Mouse (Mus musculus) megakaryocyte progenitor cell, adult 5-6 weeks (primary cell): ENCODE measurements at regions not wholly inside any gene's neighbourhood (a gene's known extent, or its start where the extent isn't known, plus 50 kb on each side); places are given as distances from the start of the nearest gene placed in this dataset.

Experiments used
- ATAC-seq: replicated peaks from 2 replicates; pipeline ENCODE4 v1.8.0; 2016; ENCODE audit warnings: mild to moderate bottlenecking, moderate TSS enrichment, inconsistent platforms; ENCODE audit not compliant: poor library complexity

DNA sequence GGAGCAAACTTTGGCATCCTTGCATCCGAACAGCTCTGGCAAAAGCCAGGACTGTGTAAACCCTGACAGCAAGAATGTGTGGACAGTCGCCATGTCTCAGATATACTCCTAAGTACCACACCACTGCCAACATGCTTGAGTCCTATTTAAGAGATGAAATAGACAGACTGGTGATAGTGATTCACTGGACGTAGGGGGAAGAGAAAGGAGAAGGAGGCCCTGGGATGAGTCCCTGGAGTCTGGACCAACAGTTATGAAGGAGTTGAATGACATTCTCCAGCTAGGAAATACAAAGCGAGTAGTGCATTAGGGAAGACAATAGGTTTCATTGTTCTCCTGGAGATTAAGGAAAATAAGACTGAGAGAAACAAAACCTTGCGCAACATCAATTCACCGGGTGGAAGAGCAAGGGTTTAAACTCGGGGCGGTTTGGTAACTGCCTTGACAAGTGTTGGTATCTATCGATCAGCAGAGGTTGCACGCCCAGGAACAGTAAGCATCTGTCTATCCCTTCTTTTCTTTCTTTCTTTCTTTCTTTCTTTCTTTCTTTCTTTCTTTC is 54.3 kb upstream of the Nrbf2 start:
- no peak for ATAC-seq

- no peak for ATAC-seq
Observed at GRCm38 (mm10) chr10:67344722-67345121, 59.6 kb upstream of the Nrbf2 start.

DNA sequence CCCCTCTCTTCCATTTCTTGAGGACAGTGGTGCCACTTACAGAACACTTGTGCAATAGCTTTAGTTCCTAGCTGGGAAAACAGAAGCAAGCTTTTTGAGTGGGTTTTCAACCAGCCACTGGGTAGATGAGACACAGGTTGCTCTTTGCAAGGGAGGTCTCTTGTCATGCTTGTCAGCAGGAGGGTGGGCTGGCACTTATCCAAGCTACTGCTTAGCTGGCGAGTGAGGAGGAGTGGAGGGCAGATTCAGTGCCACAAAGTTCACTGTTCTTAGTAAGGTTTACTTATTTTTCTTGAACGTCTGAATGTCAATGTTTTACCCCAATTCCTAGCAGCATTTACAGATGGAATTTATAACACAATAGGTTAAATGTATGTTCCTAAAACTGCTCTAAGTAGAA is 65.9 kb upstream of the Nrbf2 start:
- no peak for ATAC-seq

GRCm38 (mm10) chr10:67360793-67361192 is 75.7 kb upstream of the Nrbf2 start:
- no peak for ATAC-seq

GRCm38 (mm10) chr10:67361281-67361680 is 76.2 kb upstream of the Nrbf2 start:
- ATAC-seq, result no peak

DNA sequence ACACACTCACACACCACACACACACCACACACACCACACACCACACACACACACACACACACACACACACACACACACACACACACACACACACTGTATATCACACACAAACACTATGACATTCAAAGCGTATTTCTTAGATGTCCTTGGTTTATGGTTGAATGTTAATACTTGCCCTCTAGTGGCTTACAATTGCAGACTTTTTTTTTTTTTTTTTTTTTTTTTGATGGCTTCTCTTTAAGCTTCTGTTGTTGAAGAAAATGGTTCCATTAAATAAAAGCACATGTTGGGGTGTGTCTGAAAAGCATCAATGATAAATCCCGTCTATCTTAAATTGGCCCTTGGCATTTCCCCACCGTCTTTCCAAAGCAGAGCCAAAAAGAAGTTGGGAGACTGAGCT is 79.5 kb upstream of the Nrbf2 start:
- ATAC-seq, result no peak

DNA sequence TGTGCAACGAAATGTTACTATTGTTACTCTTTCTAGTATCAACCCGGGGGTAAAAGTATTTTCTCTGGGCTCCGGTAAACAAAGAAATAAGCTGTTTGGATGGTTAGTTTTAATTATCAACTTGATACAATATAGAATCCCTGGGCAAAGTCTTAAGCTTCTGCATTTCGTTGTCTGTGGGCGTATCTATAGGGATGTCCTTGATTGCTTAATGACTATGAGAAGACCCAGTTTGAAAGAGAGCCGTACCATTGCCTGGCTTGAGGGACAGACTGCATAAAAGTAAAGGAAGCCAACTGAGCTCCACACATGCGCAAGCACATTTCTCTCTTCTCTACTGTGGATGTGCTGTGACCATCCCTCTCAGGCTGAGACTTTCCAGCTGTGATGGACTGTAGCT is 80.1 kb upstream of the Nrbf2 start:
- peak; percentile 78 for ATAC-seq

DNA sequence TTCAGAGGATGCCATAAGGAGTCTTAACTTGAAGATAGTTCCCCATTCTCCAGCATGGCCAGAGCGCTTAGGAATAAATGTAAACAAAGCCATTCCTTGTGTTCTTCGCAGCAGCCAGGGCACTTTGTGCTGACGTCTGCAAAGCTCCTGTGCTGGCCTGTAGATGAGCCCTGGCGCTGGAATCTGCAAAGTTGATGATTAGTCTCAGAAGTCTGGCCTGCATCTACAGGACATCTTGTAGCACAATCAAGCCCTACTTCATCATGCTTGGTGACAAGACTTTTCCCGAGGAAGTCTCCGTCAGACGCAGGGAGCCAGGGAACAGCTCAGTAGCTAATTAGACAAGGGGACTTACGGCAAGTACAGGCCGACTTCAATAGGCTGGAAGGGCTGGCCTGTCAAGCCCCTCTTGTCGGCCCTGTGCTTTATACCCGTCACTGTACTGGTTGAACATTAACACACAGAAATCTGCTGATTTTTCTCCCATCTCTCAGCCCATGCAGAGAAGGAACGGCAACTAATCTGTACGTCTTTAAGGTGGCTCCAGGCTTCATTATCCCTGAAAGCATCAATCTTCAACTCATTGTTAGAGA is 87.6 kb upstream of the Nrbf2 start:
- ATAC-seq, result no peak

DNA sequence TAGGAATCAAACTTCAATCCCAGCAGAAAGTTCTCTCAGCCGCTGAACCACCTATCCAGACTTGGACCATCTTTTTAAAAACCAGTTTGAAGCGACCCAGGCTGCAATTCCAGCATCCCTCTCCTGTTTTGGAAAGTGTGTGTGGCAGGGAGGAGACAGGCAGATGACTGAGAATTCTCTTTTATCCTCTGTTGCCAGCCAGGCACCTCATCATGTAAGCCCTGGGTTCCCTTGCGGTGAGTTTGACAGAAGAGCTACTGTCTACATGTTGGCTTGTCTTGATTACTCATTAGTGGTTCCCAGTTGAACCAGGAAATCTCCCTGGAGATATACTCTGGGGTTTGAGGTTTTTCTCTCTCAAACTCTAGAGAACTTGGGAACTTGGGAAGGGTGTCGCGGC is 91.5 kb upstream of the Nrbf2 start:
- ATAC-seq, result no peak

DNA sequence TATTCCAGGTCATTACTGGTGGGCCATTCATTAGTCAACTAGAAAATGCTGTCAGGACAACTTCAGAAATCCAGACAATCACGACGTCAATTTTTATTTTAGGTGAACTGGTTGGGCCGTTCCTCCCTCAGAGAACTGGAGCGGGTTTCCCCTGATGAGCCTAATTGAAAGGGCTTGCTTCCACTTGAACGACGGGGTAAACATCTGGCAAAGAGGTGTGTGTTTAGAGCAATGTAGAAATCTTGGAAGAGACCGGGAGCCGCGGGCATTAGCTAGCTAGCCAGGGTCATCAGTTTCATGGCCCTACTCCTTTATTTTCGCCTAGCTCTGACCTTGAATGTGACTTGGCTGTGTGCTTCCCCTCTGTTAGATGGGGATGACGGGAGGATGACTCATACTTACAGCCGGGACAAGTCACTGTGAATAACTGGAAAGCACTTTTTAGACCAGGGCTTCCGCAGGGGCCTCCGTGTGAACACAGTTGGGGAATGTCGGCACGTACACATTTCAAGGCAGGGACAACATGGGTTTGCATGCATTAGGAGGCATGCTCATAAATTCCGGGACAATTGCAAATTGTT is 92.6 kb upstream of the Nrbf2 start:
- ATAC-seq, result no peak

- ATAC-seq, result no peak
Observed at GRCm38 (mm10) chr10:67380174-67380573, 95.1 kb upstream of the Nrbf2 start.

GRCm38 (mm10) chr10:67383352-67383751 is 98.2 kb upstream of the Nrbf2 start:
- ATAC-seq, result no peak

GRCm38 (mm10) chr10:67383802-67384567 is 98.9 kb upstream of the Nrbf2 start:
- no peak for ATAC-seq

- ATAC-seq, result no peak
Observed at GRCm38 (mm10) chr10:67384568-67384958, 99.5 kb upstream of the Nrbf2 start.

DNA sequence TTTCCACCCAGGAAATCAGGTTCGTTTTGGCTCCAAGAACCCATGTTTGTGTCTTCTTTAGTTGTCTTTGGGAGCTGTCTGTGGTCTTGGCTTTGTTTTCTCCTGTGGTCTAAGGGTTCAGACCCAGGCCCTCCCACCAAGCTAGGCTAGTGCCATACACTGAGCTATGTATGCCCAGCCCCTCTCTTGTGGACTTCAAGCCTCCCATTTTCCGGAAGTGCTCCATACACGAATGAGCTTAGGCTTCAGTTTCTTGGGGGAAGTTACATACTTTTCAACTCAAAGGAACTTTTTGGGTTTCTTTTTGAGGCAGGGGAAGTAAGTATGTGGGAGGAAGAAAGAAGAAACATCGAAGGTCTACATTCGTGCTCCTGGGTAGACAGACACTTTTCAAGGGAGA is 100.9 kb upstream of the Nrbf2 start:
- ATAC-seq, result peak; percentile 44

GRCm38 (mm10) chr10:67388755-67389154 is 103.7 kb upstream of the Nrbf2 start:
- ATAC-seq, result no peak

DNA sequence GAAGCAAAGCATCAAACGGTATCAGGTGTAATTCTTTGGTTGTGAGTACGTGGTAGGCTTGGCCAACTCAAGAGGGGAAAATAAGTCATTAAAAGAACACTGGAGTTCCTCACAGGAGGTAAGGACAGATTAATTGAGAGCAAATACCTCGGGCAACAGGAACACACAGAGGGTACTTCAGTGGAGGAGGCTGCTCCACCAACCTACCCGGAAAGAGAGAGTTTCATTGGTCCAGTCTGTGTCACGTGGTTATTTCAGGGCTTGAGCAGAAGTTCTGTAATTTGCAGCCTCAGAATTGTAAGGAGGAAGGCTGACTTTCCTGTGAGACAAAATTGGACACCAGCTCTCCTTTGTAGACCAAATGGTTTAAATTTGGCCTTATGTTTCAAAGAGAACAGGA is 115.3 kb upstream of the Nrbf2 start:
- peak; percentile 87 for ATAC-seq

- ATAC-seq, result no peak
Observed at GRCm38 (mm10) chr10:67401409-67401808, 116.3 kb upstream of the Nrbf2 start.

GRCm38 (mm10) chr10:67417529-67417928 is 117.7 kb upstream of the Egr2 start:
- ATAC-seq, result peak; percentile 55

GRCm38 (mm10) chr10:67420761-67421160 is 114.5 kb upstream of the Egr2 start:
- ATAC-seq, result no peak

DNA sequence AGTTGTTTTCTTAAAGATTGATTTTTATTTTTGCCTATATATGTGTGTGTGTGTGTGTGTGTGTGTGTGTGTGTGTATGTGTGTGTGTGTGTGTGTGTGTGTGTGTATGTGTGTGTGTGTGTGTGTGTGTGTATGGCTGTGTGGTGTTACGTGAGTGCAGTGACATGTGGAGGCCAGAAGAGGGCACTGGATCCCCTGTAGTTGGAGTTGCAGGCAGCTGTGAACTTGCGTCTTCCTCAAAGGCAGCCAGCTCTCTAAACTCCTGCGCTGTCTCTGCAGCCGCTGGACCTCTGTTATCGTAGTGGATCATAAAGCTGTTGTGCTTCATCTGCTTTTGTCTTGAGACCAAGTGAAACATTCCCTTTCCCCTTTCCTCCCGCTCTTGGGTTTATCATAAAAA is 109.9 kb upstream of the Egr2 start:
- no peak for ATAC-seq

DNA sequence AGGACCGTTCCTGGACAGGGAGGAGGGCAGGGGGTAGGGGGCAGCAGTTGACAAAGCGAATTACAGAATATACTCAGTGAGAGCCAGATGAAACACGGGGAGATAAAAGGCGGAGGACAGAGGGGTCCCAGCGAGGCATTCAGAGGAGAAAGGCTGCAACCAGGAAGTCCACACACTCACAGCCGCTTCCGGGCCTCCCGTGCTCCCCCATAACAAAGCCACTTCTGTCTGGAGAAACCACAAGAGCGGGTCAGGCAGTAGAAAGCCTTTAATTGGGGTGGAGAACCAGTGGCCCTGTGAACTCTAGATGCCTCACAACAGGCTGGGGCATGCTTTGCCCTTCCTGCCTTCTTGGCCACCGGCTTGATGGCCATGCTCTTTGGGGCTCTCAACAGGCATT is 108.1 kb upstream of the Egr2 start:
- peak; percentile 77 for ATAC-seq
